Mouse (Mus musculus): ENCODE results near the gene Ankrd34a.

GRCm38 (mm10) chr3:96548824-96549223 is 47.6 kb upstream of the Ankrd34a start:
- TF ChIP-seq CTCF (IDR thresholded peaks at IDR 0.05; ENCODE audit: control insufficient read depth, insufficient read depth, insufficient replicate concordance, low read depth, low read length): no peak
- no peak for TF ChIP-seq POLR2A (IDR thresholded peaks at IDR 0.05; ENCODE audit: control insufficient read depth, low read depth, low read length)
